Mouse (Mus musculus) small intestine, adult 2 months (tissue): ENCODE measurements around the gene Rnf6. TPM values are rescaled to one million over a fixed set of nuclear protein-coding genes. Genes with fewer than 3 reads are reported as not detected.

ENCODE experiments used
- H3K27ac ChIP-seq: fragments of 200-500 bp; 2 replicates; pipeline ENCODE4 v1.5.1; 2012; ENCODE audit warnings: low read depth, low read length, control low read depth, inconsistent platforms; ENCODE audit not compliant: insufficient read depth
- H3K27me3 ChIP-seq: fragments of 200-500 bp; 2 replicates; pipeline ENCODE4 v1.6.1; 2012; ENCODE audit warnings: mild to moderate bottlenecking, moderate library complexity, low read length, inconsistent platforms; ENCODE audit not compliant: control insufficient read depth, insufficient read depth
- H3K36me3 ChIP-seq: fragments of 200-500 bp; 2 replicates; pipeline ENCODE4 v1.6.1; 2012; ENCODE audit warnings: mild to moderate bottlenecking, low read length, control low read depth, inconsistent platforms; ENCODE audit not compliant: control insufficient read depth, insufficient read depth
- H3K4me1 ChIP-seq: fragments of 200-500 bp; 2 replicates; pipeline ENCODE4 v1.6.1; 2012; ENCODE audit warnings: low read length, inconsistent platforms, mixed read lengths; ENCODE audit not compliant: control insufficient read depth, insufficient read depth, insufficient read length
- H3K4me3 ChIP-seq: fragments of 200-500 bp; 2 replicates; pipeline ENCODE4 v1.5.1; 2012; ENCODE audit warnings: low read depth, mild to moderate bottlenecking, control low read depth, inconsistent platforms, low read length, moderate library complexity
- CTCF ChIP-seq: fragments of 200-500 bp; IDR thresholded peaks from 2 replicates; pipeline ENCODE4 v1.5.1; 2012; ENCODE audit warnings: low read depth, mild to moderate bottlenecking, control low read depth, inconsistent platforms, low read length, moderate library complexity, mixed read lengths; ENCODE audit not compliant: insufficient replicate concordance, insufficient read length; ENCODE audit errors: extremely low read depth
- POLR2A ChIP-seq: fragments of 200-500 bp; IDR thresholded peaks from 2 replicates; pipeline ENCODE4 v1.6.1; 2012; ENCODE audit warnings: low read depth, mild to moderate bottlenecking, control low read depth, inconsistent platforms, low read length, moderate library complexity
- WGBS: fragments of 180-500 bp; shearing (Covaris S2); methylation state at CpG from one replicate; pipeline ENCODE4 v1.1.7; 2018; 5-methylcytosine and 5-hydroxymethylcytosine counted together
- polyA plus RNA-seq: library from polyadenylated mRNA; depleted of rRNA; stranded (reverse); fragments of >200 nt; gene quantifications from 2 replicates; pipeline ENCODE4 v1.2.3, GENCODE M21; 2012

Gene Rnf6
- polyA plus RNA-seq, 1 experiment = 12.9 TPM

- Histone ChIP-seq H3K36me3 (peaks cover 2% of the 10 kb centered on the region; the same call in 1 of the 2 replicates), H3K4me1 (no peaks in the 10 kb centered on the region; the same call in 1 of the 2 replicates), H3K27me3 (no peaks in the 10 kb centered on the region), H3K27ac (peak within 1 kb of the TSS; percentile 96), H3K4me3 (peak within 1 kb of the TSS; percentile 97)
- TF ChIP-seq CTCF (no peak), POLR2A (peak; percentile 87)
- under 1% methylated on average over 97 of the region's 102 CpGs for WGBS
These were observed 9.7 kb upstream of the Rnf6 start, which contains the start of gene Cdk8 for GRCm38 (mm10) chr5:146230864-146231654. Cdk8 (plus strand) TSS chr5:146231230.

- Histone ChIP-seq H3K4me1 (no peaks in the 10 kb centered on the region; the same call in 1 of the 2 replicates), H3K27ac (no peak overlapping the region), H3K27me3 (no peaks in the 10 kb centered on the region), H3K4me3 (no peak overlapping the region; the same call in 1 of the 2 replicates), H3K36me3 (no peaks in the 10 kb centered on the region)
- 52% methylated on average over 17 of the region's 17 CpGs for WGBS
- TF ChIP-seq POLR2A = no peak
- no peak for TF ChIP-seq CTCF
These were observed 8.7 kb upstream of the Rnf6 start for GRCm38 (mm10) chr5:146229869-146230650.

GRCm38 (mm10) chr5:146227496-146227895 lies 6.1 kb upstream of the Rnf6 start:
- Histone ChIP-seq H3K27me3 (no peaks in the 10 kb centered on the region), H3K36me3 (no peaks in the 10 kb centered on the region), H3K27ac (no peak overlapping the region), H3K4me1 (no peaks in the 10 kb centered on the region), H3K4me3 (no peak overlapping the region)
- TF ChIP-seq POLR2A = no peak
- no peak for TF ChIP-seq CTCF
- WGBS = 90% methylated on average over 8 of the region's 8 CpGs

- Histone ChIP-seq H3K27ac (0 out of 2 replicates have a peak overlapping the region, but pooled peaks have one; percentile 3), H3K36me3 (peaks cover 2% of the 10 kb centered on the region; the same call in 1 of the 2 replicates), H3K4me1 (peaks cover 3% of the 10 kb centered on the region; the same call in 1 of the 2 replicates), H3K4me3 (no peak overlapping the region), H3K27me3 (no peaks in the 10 kb centered on the region)
- 62% methylated on average over 5 of the region's 5 CpGs for whole genome bisulfite sequencing
- no peak for TF ChIP-seq POLR2A
- TF ChIP-seq CTCF = no peak
These were observed 2.4 kb upstream of the Rnf6 start for GRCm38 (mm10) chr5:146223786-146224185.

- H3K4me3 ChIP-seq = peak overlapping the region; percentile 72; the same call in 1 of the 2 replicates
- H3K27ac ChIP-seq = peak overlapping the region; percentile 98
- 30% methylated on average over 6 of the region's 6 CpGs for WGBS
- TF ChIP-seq POLR2A (no peak), CTCF (no peak)
- peaks cover 3% of the 10 kb centered on the region; the same call in 1 of the 2 replicates for H3K4me1 ChIP-seq
- no peaks in the 10 kb centered on the region for H3K27me3 ChIP-seq
- peaks cover 17% of the 10 kb centered on the region for H3K36me3 ChIP-seq
These were observed 367 bp upstream of the Rnf6 start for GRCm38 (mm10) chr5:146221722-146222121.

- 5% methylated on average over 13 of the region's 13 CpGs for whole genome bisulfite sequencing
- Histone ChIP-seq H3K36me3 (peaks cover 25% of the 10 kb centered on the region), H3K27me3 (no peaks in the 10 kb centered on the region), H3K4me1 (peaks cover 3% of the 10 kb centered on the region; the same call in 1 of the 2 replicates), H3K27ac (peak overlapping the region; percentile 68), H3K4me3 (peak overlapping the region; percentile 72)
- TF ChIP-seq POLR2A (no peak), CTCF (0 out of 2 replicates have a peak, but pooled peaks have one; percentile 1)
These were observed 865 bp downstream of the Rnf6 start for GRCm38 (mm10) chr5:146220501-146220878.
